Mouse (Mus musculus): ENCODE data around the gene Szt2. TPM values are rescaled to one million over a fixed set of nuclear protein-coding genes. Genes with fewer than 3 reads are reported as not detected.

The Szt2 gene
- 8.7 and 9.0 TPM in 2 replicates for polyA plus RNA-seq (2015; fragmentation: Nextera tagmentation; extraction: Ambion mirVana)

GRCm38 (mm10) chr4:118409142-118409900 is at the start of gene Szt2, which contains the start of gene Med8:
Gene Szt2, minus strand, starts transcription at chr4:118409273.
Gene Med8, plus strand, starts transcription at chr4:118409337.
- Histone ChIP-seq H3K4me1 (replicated peaks) (peaks cover 18% of the 10 kb centered on the region), H3K27ac (replicated peaks) (peak within 1 kb of the TSS; percentile 66), H3K4me3 (peak within 1 kb of the TSS; percentile 94), H3K27me3 (no peaks in the 10 kb centered on the region), H3K9ac (peak within 1 kb of the TSS; percentile 83), H3K9me3 (no peaks in the 10 kb centered on the region), H3K36me3 (peaks cover 34% of the 10 kb centered on the region), H3K4me2 (peak within 1 kb of the TSS; percentile 85)
- peak; percentile 94 for ATAC-seq (ENCODE audit: low FRiP score, low read depth)
- WGBS = 1% methylated on average over 52 of the region's 53 CpGs

GRCm38 (mm10) chr4:118457345-118457975 is 48.4 kb upstream of the Szt2 start, which contains the start of gene Mpl:
Gene Mpl, minus strand, starts transcription at chr4:118457513.
- Histone ChIP-seq H3K36me3 (no peaks in the 10 kb centered on the region), H3K4me2 (no peak within 1 kb of the TSS), H3K27ac (replicated peaks) (no peak within 1 kb of the TSS), H3K9ac (no peak within 1 kb of the TSS), H3K9me3 (no peaks in the 10 kb centered on the region), H3K4me1 (replicated peaks) (no peaks in the 10 kb centered on the region), H3K27me3 (no peaks in the 10 kb centered on the region), H3K4me3 (no peak within 1 kb of the TSS)
- no peak for ATAC-seq (ENCODE audit: low FRiP score, low read depth)
- WGBS = 72% methylated on average over 9 of the region's 9 CpGs

GRCm38 (mm10) chr4:118446415-118447153 is 37.5 kb upstream of the Szt2 start:
- Histone ChIP-seq H3K4me3 (peak overlapping the region; percentile 41), H3K36me3 (no peaks in the 10 kb centered on the region), H3K9me3 (no peaks in the 10 kb centered on the region), H3K27ac (replicated peaks) (0 out of 2 replicates have a peak overlapping the region, but pooled peaks have one; percentile 22), H3K4me1 (replicated peaks) (peaks cover 14% of the 10 kb centered on the region), H3K9ac (peak overlapping the region; percentile 47), H3K4me2 (peak overlapping the region; percentile 80), H3K27me3 (no peaks in the 10 kb centered on the region)
- WGBS = 9% methylated on average over 24 of the region's 24 CpGs
- peak; percentile 47 for ATAC-seq (ENCODE audit: low FRiP score, low read depth)

- H3K9ac ChIP-seq = peak overlapping the region; percentile 47
- WGBS = 17% methylated on average over 18 of the region's 18 CpGs
- no peaks in the 10 kb centered on the region for H3K27me3 ChIP-seq
- H3K4me3 ChIP-seq = peak overlapping the region; percentile 41
- no peaks in the 10 kb centered on the region for H3K36me3 ChIP-seq
- H3K27ac ChIP-seq (replicated peaks) = 0 out of 2 replicates have a peak overlapping the region, but pooled peaks have one; percentile 22
- no peaks in the 10 kb centered on the region for H3K9me3 ChIP-seq
- H3K4me2 ChIP-seq = peak overlapping the region; percentile 80
- ATAC-seq (ENCODE audit: low FRiP score, low read depth) = peak; percentile 83
- H3K4me1 ChIP-seq (replicated peaks) = peaks cover 14% of the 10 kb centered on the region
These were observed 36.8 kb upstream of the Szt2 start for GRCm38 (mm10) chr4:118445781-118446414.

GRCm38 (mm10) chr4:118445088-118445487 is 36.0 kb upstream of the Szt2 start:
- Histone ChIP-seq H3K4me3 (no peak overlapping the region), H3K9me3 (no peaks in the 10 kb centered on the region), H3K9ac (no peak overlapping the region), H3K27ac (replicated peaks) (no peak overlapping the region), H3K4me1 (replicated peaks) (peaks cover 14% of the 10 kb centered on the region), H3K4me2 (no peak overlapping the region), H3K27me3 (no peaks in the 10 kb centered on the region), H3K36me3 (no peaks in the 10 kb centered on the region)
- no peak for ATAC-seq (ENCODE audit: low FRiP score, low read depth)
- 85% methylated on average over 10 of the region's 10 CpGs for WGBS

GRCm38 (mm10) chr4:118437829-118438253 is 28.8 kb upstream of the Szt2 start:
- Histone ChIP-seq H3K9me3 (no peaks in the 10 kb centered on the region), H3K4me1 (replicated peaks) (peaks cover 31% of the 10 kb centered on the region), H3K9ac (peak overlapping the region; percentile 60), H3K27ac (replicated peaks) (peak overlapping the region; percentile 88), H3K27me3 (no peaks in the 10 kb centered on the region), H3K36me3 (no peaks in the 10 kb centered on the region), H3K4me3 (peak overlapping the region; percentile 45), H3K4me2 (peak overlapping the region; percentile 93)
- peak; percentile 35; the same call in 1 of the 2 replicates for ATAC-seq (ENCODE audit: low FRiP score, low read depth)
- 11% methylated on average over 12 of the region's 12 CpGs for WGBS

GRCm38 (mm10) chr4:118436820-118437603 is 27.9 kb upstream of the Szt2 start, which contains the start of gene Cdc20:
Gene Cdc20, minus strand, starts transcription at chr4:118437352.
- Histone ChIP-seq H3K27me3 (no peaks in the 10 kb centered on the region), H3K9me3 (no peaks in the 10 kb centered on the region), H3K4me2 (peak within 1 kb of the TSS; percentile 93), H3K9ac (peak within 1 kb of the TSS; percentile 60), H3K36me3 (peaks cover 4% of the 10 kb centered on the region; the same call in 1 of the 2 replicates), H3K27ac (replicated peaks) (peak within 1 kb of the TSS; percentile 88), H3K4me3 (peak within 1 kb of the TSS; percentile 45), H3K4me1 (replicated peaks) (peaks cover 31% of the 10 kb centered on the region)
- ATAC-seq (ENCODE audit: low FRiP score, low read depth) = peak; percentile 95
- WGBS = under 1% methylated on average over 66 of the region's 67 CpGs

- no peaks in the 10 kb centered on the region for H3K27me3 ChIP-seq
These were observed 23.3 kb upstream of the Szt2 start for GRCm38 (mm10) chr4:118432332-118432731.

GRCm38 (mm10) chr4:118429215-118429895 is 20.3 kb upstream of the Szt2 start:
- no peak overlapping the region for H3K9ac ChIP-seq
- ATAC-seq (ENCODE audit: low FRiP score, low read depth) = no peak
- H3K4me1 ChIP-seq (replicated peaks) = peaks cover 31% of the 10 kb centered on the region
- peak overlapping the region; percentile 97 for H3K4me2 ChIP-seq
- H3K4me3 ChIP-seq = no peak overlapping the region
- no peaks in the 10 kb centered on the region for H3K27me3 ChIP-seq
- WGBS = 66% methylated on average over 7 of the region's 7 CpGs
- no peak overlapping the region for H3K27ac ChIP-seq (replicated peaks)
- H3K9me3 ChIP-seq = no peaks in the 10 kb centered on the region
- H3K36me3 ChIP-seq = peaks cover 15% of the 10 kb centered on the region; the same call in 1 of the 2 replicates

More at GRCm38 (mm10) chr4:118432332-118432731, 23.3 kb upstream of the Szt2 start:
- Histone ChIP-seq H3K9me3 (no peaks in the 10 kb centered on the region), H3K9ac (no peak overlapping the region), H3K4me1 (replicated peaks) (peaks cover 49% of the 10 kb centered on the region), H3K27ac (replicated peaks) (no peak overlapping the region), H3K4me2 (no peak overlapping the region), H3K4me3 (no peak overlapping the region), H3K36me3 (peaks cover 15% of the 10 kb centered on the region; the same call in 1 of the 2 replicates)
- ATAC-seq (ENCODE audit: low FRiP score, low read depth) = no peak
- 55% methylated on average over 8 of the region's 8 CpGs for WGBS

- ATAC-seq (ENCODE audit: low FRiP score, low read depth) = no peak
- 55% methylated on average over 15 of the region's 15 CpGs for WGBS
- peaks cover 17% of the 10 kb centered on the region; the same call in 1 of the 2 replicates for H3K36me3 ChIP-seq
- no peaks in the 10 kb centered on the region for H3K9me3 ChIP-seq
- peak overlapping the region; percentile 68 for H3K9ac ChIP-seq
- no peaks in the 10 kb centered on the region for H3K27me3 ChIP-seq
- H3K4me1 ChIP-seq (replicated peaks) = peaks cover 31% of the 10 kb centered on the region
- peak overlapping the region; percentile 56 for H3K4me3 ChIP-seq
- peak overlapping the region; percentile 97 for H3K4me2 ChIP-seq
- H3K27ac ChIP-seq (replicated peaks) = peak overlapping the region; percentile 81; the same call in 1 of the 2 replicates
These were observed 19.6 kb upstream of the Szt2 start for GRCm38 (mm10) chr4:118428531-118429214.
